Mouse (Mus musculus): ENCODE data around the gene Spc25. TPM values are rescaled to one million over a fixed set of nuclear protein-coding genes. Genes with fewer than 3 reads are reported as not detected.

Gene Spc25
- 153 and 162 TPM in 2 replicates for polyA plus RNA-seq (2014; fragmentation: Nextera tagmentation; extraction: Ambion mirVana)

- peak within 1 kb of the TSS; percentile 72 for H3K4me3 ChIP-seq (ENCODE audit: low read depth, low read length)
- under 1% methylated on average over 43 of the region's 46 CpGs for WGBS
Measured at GRCm38 (mm10) chr2:69205791-69206351, at the start of gene Spc25. Gene Spc25, minus strand, starts transcription at chr2:69206194.

GRCm38 (mm10) chr2:69248221-69248755 lies 42.3 kb upstream of the Spc25 start:
- no peaks in the 10 kb centered on the region for H3K27me3 ChIP-seq (ENCODE audit: control insufficient read depth, insufficient read depth, low read length)
- no peak overlapping the region for H3K4me3 ChIP-seq (ENCODE audit: low read depth, low read length)
- ATAC-seq (ENCODE audit: insufficient number of reproducible peaks, insufficient read depth, low FRiP score, low read depth) = no peak
- no peak overlapping the region for H3K27ac ChIP-seq (ENCODE audit: low read length)
- no peaks in the 10 kb centered on the region for H3K9me3 ChIP-seq (ENCODE audit: control insufficient read depth, low read depth, low read length)
- 69% methylated on average over 16 of the region's 16 CpGs for WGBS
- H3K4me1 ChIP-seq (ENCODE audit: control insufficient read depth, insufficient read depth, low read length) = no peaks in the 10 kb centered on the region
- no peaks in the 10 kb centered on the region for H3K36me3 ChIP-seq (ENCODE audit: control insufficient read depth, insufficient read depth, low read length)
- no peak overlapping the region for H3K4me2 ChIP-seq (replicated peaks; ENCODE audit: low read depth, low read length)
- H3K9ac ChIP-seq (replicated peaks; ENCODE audit: low read depth, low read length) = no peak overlapping the region

More at GRCm38 (mm10) chr2:69205791-69206351, at the start of gene Spc25:
- Histone ChIP-seq H3K36me3 (ENCODE audit: control insufficient read depth, insufficient read depth, low read length) (peaks cover 10% of the 10 kb centered on the region; the same call in 1 of the 2 replicates), H3K9me3 (ENCODE audit: control insufficient read depth, low read depth, low read length) (no peaks in the 10 kb centered on the region), H3K27ac (ENCODE audit: low read length) (peak within 1 kb of the TSS; percentile 81; the same call in 1 of the 2 replicates), H3K27me3 (ENCODE audit: control insufficient read depth, insufficient read depth, low read length) (no peaks in the 10 kb centered on the region), H3K4me1 (ENCODE audit: control insufficient read depth, insufficient read depth, low read length) (no peaks in the 10 kb centered on the region), H3K9ac (replicated peaks; ENCODE audit: low read depth, low read length) (peak within 1 kb of the TSS; percentile 72), H3K4me2 (replicated peaks; ENCODE audit: low read depth, low read length) (peak within 1 kb of the TSS; percentile 64)
- ATAC-seq (ENCODE audit: insufficient number of reproducible peaks, insufficient read depth, low FRiP score, low read depth) = peak; percentile 98

- no peak overlapping the region for H3K4me3 ChIP-seq (ENCODE audit: low read depth, low read length)
- H3K9ac ChIP-seq (replicated peaks; ENCODE audit: low read depth, low read length) = no peak overlapping the region
- H3K9me3 ChIP-seq (ENCODE audit: control insufficient read depth, low read depth, low read length) = no peaks in the 10 kb centered on the region
- no peak overlapping the region for H3K27ac ChIP-seq (ENCODE audit: low read length)
- no peak for ATAC-seq (ENCODE audit: insufficient number of reproducible peaks, insufficient read depth, low FRiP score, low read depth)
- H3K4me2 ChIP-seq (replicated peaks; ENCODE audit: low read depth, low read length) = no peak overlapping the region
- H3K4me1 ChIP-seq (ENCODE audit: control insufficient read depth, insufficient read depth, low read length) = no peaks in the 10 kb centered on the region
- WGBS = 84% methylated on average over 1 of the region's 1 CpGs
- H3K36me3 ChIP-seq (ENCODE audit: control insufficient read depth, insufficient read depth, low read length) = no peaks in the 10 kb centered on the region
- no peaks in the 10 kb centered on the region for H3K27me3 ChIP-seq (ENCODE audit: control insufficient read depth, insufficient read depth, low read length)
Measured at GRCm38 (mm10) chr2:69247081-69247480, 41.1 kb upstream of the Spc25 start.

DNA sequence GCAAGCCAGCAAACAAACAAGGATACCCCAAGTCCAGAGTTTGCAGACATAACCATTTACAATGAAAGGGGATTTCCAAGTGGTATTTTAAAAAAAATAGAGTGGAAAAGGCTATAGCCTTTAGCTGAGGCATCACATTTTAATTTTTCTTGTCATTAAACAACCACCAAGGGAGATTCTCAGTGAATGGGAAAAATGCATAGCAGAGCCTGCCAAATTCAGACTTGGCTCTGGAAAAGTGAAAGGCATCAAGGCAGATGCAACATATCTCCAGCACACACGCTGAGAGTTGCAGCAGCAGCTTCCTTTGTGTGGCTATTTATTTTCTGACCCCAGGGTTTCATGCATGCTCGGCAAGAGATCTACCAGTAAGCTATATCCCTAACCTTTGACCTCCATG lies 38.9 kb upstream of the Spc25 start:
- no peaks in the 10 kb centered on the region for H3K4me1 ChIP-seq (ENCODE audit: control insufficient read depth, insufficient read depth, low read length)
- no peak overlapping the region for H3K27ac ChIP-seq (ENCODE audit: low read length)
- no peak overlapping the region for H3K4me2 ChIP-seq (replicated peaks; ENCODE audit: low read depth, low read length)
- no peak overlapping the region for H3K4me3 ChIP-seq (ENCODE audit: low read depth, low read length)
- no peaks in the 10 kb centered on the region for H3K36me3 ChIP-seq (ENCODE audit: control insufficient read depth, insufficient read depth, low read length)
- WGBS = 31% methylated on average over 2 of the region's 2 CpGs
- H3K27me3 ChIP-seq (ENCODE audit: control insufficient read depth, insufficient read depth, low read length) = no peaks in the 10 kb centered on the region
- H3K9me3 ChIP-seq (ENCODE audit: control insufficient read depth, low read depth, low read length) = no peaks in the 10 kb centered on the region
- no peak overlapping the region for H3K9ac ChIP-seq (replicated peaks; ENCODE audit: low read depth, low read length)
- ATAC-seq (ENCODE audit: insufficient number of reproducible peaks, insufficient read depth, low FRiP score, low read depth) = no peak

DNA sequence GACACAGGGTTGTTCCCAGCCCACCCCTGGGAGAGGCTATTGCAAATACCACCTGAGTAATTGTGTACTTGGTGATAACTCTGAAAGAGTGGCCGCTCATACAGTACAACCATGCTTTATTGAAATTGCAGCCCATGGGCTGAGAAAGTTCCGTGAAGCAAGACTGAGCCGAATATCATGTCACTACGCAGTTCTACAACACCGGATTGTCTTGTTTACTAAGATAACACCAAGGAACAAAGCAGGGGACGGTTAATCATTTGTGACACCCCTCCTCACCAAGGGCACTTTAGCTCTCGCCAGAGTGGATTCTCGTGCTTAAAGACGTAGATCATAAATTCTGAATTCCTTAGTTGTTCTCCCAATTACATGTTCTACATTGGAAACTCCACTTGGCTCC lies 33.3 kb upstream of the Spc25 start:
- no peaks in the 10 kb centered on the region for H3K27me3 ChIP-seq (ENCODE audit: control insufficient read depth, insufficient read depth, low read length)
- WGBS = 70% methylated on average over 9 of the region's 9 CpGs
- H3K27ac ChIP-seq (ENCODE audit: low read length) = no peak overlapping the region
- H3K9ac ChIP-seq (replicated peaks; ENCODE audit: low read depth, low read length) = no peak overlapping the region
- H3K4me3 ChIP-seq (ENCODE audit: low read depth, low read length) = no peak overlapping the region
- H3K4me1 ChIP-seq (ENCODE audit: control insufficient read depth, insufficient read depth, low read length) = no peaks in the 10 kb centered on the region
- ATAC-seq (ENCODE audit: insufficient number of reproducible peaks, insufficient read depth, low FRiP score, low read depth) = no peak
- H3K4me2 ChIP-seq (replicated peaks; ENCODE audit: low read depth, low read length) = no peak overlapping the region
- no peaks in the 10 kb centered on the region for H3K36me3 ChIP-seq (ENCODE audit: control insufficient read depth, insufficient read depth, low read length)
- no peaks in the 10 kb centered on the region for H3K9me3 ChIP-seq (ENCODE audit: control insufficient read depth, low read depth, low read length)

- no peak for ATAC-seq (ENCODE audit: insufficient number of reproducible peaks, insufficient read depth, low FRiP score, low read depth)
- H3K4me2 ChIP-seq (replicated peaks; ENCODE audit: low read depth, low read length) = no peak overlapping the region
- no peak overlapping the region for H3K4me3 ChIP-seq (ENCODE audit: low read depth, low read length)
- no peaks in the 10 kb centered on the region for H3K36me3 ChIP-seq (ENCODE audit: control insufficient read depth, insufficient read depth, low read length)
- 88% methylated on average over 5 of the region's 5 CpGs for WGBS
- H3K4me1 ChIP-seq (ENCODE audit: control insufficient read depth, insufficient read depth, low read length) = no peaks in the 10 kb centered on the region
- H3K27ac ChIP-seq (ENCODE audit: low read length) = no peak overlapping the region
- H3K9ac ChIP-seq (replicated peaks; ENCODE audit: low read depth, low read length) = no peak overlapping the region
- H3K9me3 ChIP-seq (ENCODE audit: control insufficient read depth, low read depth, low read length) = no peaks in the 10 kb centered on the region
- no peaks in the 10 kb centered on the region for H3K27me3 ChIP-seq (ENCODE audit: control insufficient read depth, insufficient read depth, low read length)
Measured at GRCm38 (mm10) chr2:69234976-69235678, 29.1 kb upstream of the Spc25 start.

DNA sequence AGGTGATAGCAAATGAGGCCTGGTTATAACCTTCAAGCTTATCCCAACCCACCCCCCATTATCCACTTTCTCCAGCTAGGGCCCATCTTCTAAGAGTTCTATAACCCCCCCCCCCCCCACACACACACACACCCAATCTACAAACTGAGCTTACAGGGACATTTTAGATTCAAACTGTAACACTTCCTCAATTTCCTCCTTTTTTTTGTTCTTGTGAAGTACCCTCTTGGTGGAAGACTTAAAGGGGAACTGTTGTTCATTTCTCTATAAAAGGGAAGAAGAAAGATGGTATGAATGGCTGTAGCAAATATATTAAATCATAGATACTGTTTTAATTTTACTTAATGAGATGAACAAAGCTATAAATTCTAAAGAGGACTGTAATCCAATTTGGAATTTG lies 26.1 kb upstream of the Spc25 start:
- Histone ChIP-seq H3K4me2 (replicated peaks; ENCODE audit: low read depth, low read length) (no peak overlapping the region), H3K27me3 (ENCODE audit: control insufficient read depth, insufficient read depth, low read length) (no peaks in the 10 kb centered on the region), H3K36me3 (ENCODE audit: control insufficient read depth, insufficient read depth, low read length) (no peaks in the 10 kb centered on the region), H3K27ac (ENCODE audit: low read length) (no peak overlapping the region), H3K9ac (replicated peaks; ENCODE audit: low read depth, low read length) (no peak overlapping the region), H3K4me1 (ENCODE audit: control insufficient read depth, insufficient read depth, low read length) (no peaks in the 10 kb centered on the region), H3K9me3 (ENCODE audit: control insufficient read depth, low read depth, low read length) (no peaks in the 10 kb centered on the region), H3K4me3 (ENCODE audit: low read depth, low read length) (no peak overlapping the region)
- no peak for ATAC-seq (ENCODE audit: insufficient number of reproducible peaks, insufficient read depth, low FRiP score, low read depth)

DNA sequence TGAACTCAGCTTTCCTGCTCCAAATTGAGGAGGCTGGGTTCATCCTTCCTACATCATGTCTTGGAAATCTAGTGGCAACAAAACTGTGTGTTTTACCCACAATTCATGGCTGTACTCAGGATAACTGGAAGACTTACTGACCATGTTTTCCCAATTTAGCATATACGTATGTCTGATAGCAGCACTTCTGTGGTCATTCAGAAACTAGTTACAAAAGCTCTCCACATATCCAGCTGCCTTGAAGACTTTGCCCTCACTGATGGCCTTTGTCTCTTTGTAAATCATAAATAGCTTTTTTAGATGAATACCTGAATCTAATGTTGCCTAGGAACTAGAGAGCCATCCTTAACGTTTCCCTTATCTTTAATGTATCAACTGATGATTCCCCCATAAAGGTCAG lies 24.1 kb upstream of the Spc25 start:
- no peak overlapping the region for H3K4me3 ChIP-seq (ENCODE audit: low read depth, low read length)
- no peaks in the 10 kb centered on the region for H3K4me1 ChIP-seq (ENCODE audit: control insufficient read depth, insufficient read depth, low read length)
- H3K27ac ChIP-seq (ENCODE audit: low read length) = no peak overlapping the region
- H3K9me3 ChIP-seq (ENCODE audit: control insufficient read depth, low read depth, low read length) = no peaks in the 10 kb centered on the region
- no peaks in the 10 kb centered on the region for H3K27me3 ChIP-seq (ENCODE audit: control insufficient read depth, insufficient read depth, low read length)
- 70% methylated on average over 2 of the region's 2 CpGs for WGBS
- no peak overlapping the region for H3K9ac ChIP-seq (replicated peaks; ENCODE audit: low read depth, low read length)
- H3K4me2 ChIP-seq (replicated peaks; ENCODE audit: low read depth, low read length) = no peak overlapping the region
- ATAC-seq (ENCODE audit: insufficient number of reproducible peaks, insufficient read depth, low FRiP score, low read depth) = no peak
- H3K36me3 ChIP-seq (ENCODE audit: control insufficient read depth, insufficient read depth, low read length) = no peaks in the 10 kb centered on the region
